In genomic region chr1:194985442-194986210, GRCm38 (mm10) we compare ENCODE assay signal across 15 mouse cellular contexts. TPM values are rescaled to one million over a fixed set of nuclear protein-coding genes. Genes with fewer than 3 reads are reported as not detected.
DNase-seq lines count a peak whose midpoint lies in the region; ATAC-seq and TF ChIP-seq lines count a peak whose summit lies in the region.
"Had no signal": no experiment of that assay in that cellular context is flagged by ENCODE, and none has a peak within 500 bp of the region (broad histone marks: within the 10 kb centered on the region; RNA-seq: fewer than 3 reads in every experiment).

No protein-coding gene starts in this region.

- H3K4me3 ChIP-seq in bone marrow macrophage, adult 2 months (ENCODE audit: insufficient read depth, low read length), result no peak overlapping the region
- no peak overlapping the region for H3K4me3 ChIP-seq in liver, embryonic 13.5 days (replicated peaks)
- H3K4me3 ChIP-seq in hindbrain, postnatal 0 days (ENCODE audit: low read length), result no peak overlapping the region
- H3K4me3 ChIP-seq in forebrain, embryonic 10.5 days, result no peak overlapping the region
- H3K4me3 ChIP-seq: heart, embryonic 13.5 days; hindbrain, embryonic 15.5 days had no signal

- peak; percentile 52 for DNase-seq in lung, postnatal 36 days
- no peak for DNase-seq in lung, postnatal 4 days
- no peak for DNase-seq in liver, embryonic 13.5 days
- no peak for DNase-seq in hindbrain, postnatal 0 days (ENCODE audit: low spot score)
- no peak for DNase-seq in left cerebral cortex, postnatal 4 days
- no peak for DNase-seq in forebrain, embryonic 10.5 days (ENCODE audit: extremely low spot score, low spot score)
- DNase-seq: adrenal gland, postnatal 36 days; cerebellum, adult 11 months; gastrocnemius, postnatal 14 days; kidney, adult 2 months; right cerebral cortex, postnatal 14 days had no signal

- H3K27me3 ChIP-seq in liver, embryonic 13.5 days, result no peaks in the 10 kb centered on the region
- no peaks in the 10 kb centered on the region for H3K27me3 ChIP-seq in hindbrain, postnatal 0 days (ENCODE audit: insufficient read depth, low read length)
- H3K27me3 ChIP-seq in forebrain, embryonic 10.5 days (ENCODE audit: poor library complexity, severe bottlenecking), result no peaks in the 10 kb centered on the region
- H3K27me3 ChIP-seq: heart, embryonic 13.5 days; hindbrain, embryonic 15.5 days had no signal

- H3K4me2 ChIP-seq in liver, embryonic 13.5 days, result no peak overlapping the region
- no peak overlapping the region for H3K4me2 ChIP-seq in hindbrain, postnatal 0 days (ENCODE audit: low read depth, low read length)
- H3K4me2 ChIP-seq: heart, embryonic 13.5 days; hindbrain, embryonic 15.5 days had no signal

- H3K9ac ChIP-seq in liver, embryonic 13.5 days, result no peak overlapping the region
- H3K9ac ChIP-seq in hindbrain, postnatal 0 days (replicated peaks; ENCODE audit: low read length), result no peak overlapping the region
- H3K9ac ChIP-seq: heart, embryonic 13.5 days; hindbrain, embryonic 15.5 days had no signal

- TF ChIP-seq POLR2A in bone marrow macrophage, adult 2 months (IDR thresholded peaks at IDR 0.05; ENCODE audit: borderline replicate concordance, low read depth, low read length), result no peak

- no peaks in the 10 kb centered on the region for H3K9me3 ChIP-seq in liver, embryonic 13.5 days (replicated peaks)
- H3K9me3 ChIP-seq in hindbrain, postnatal 0 days (ENCODE audit: low read length), result no peaks in the 10 kb centered on the region
- H3K9me3 ChIP-seq in forebrain, embryonic 10.5 days, result no peaks in the 10 kb centered on the region
- H3K9me3 ChIP-seq: heart, embryonic 13.5 days; hindbrain, embryonic 15.5 days had no signal

- H3K4me1 ChIP-seq in bone marrow macrophage, adult 2 months (ENCODE audit: control insufficient read depth, insufficient read depth, low read length), result peaks cover 29% of the 10 kb centered on the region
- H3K4me1 ChIP-seq in liver, embryonic 13.5 days (replicated peaks), result peaks cover 41% of the 10 kb centered on the region
- no peaks in the 10 kb centered on the region for H3K4me1 ChIP-seq in hindbrain, postnatal 0 days (ENCODE audit: insufficient read depth, low read length)
- no peaks in the 10 kb centered on the region for H3K4me1 ChIP-seq in forebrain, embryonic 10.5 days
- H3K4me1 ChIP-seq: hindbrain, embryonic 15.5 days had no signal

- H3K27ac ChIP-seq in bone marrow macrophage, adult 2 months (ENCODE audit: insufficient read depth, low read depth, low read length), result peak overlapping the region; percentile 19; the same call in 1 of the 2 replicates
- peak overlapping the region; percentile 48; the same call in 1 of the 2 replicates for H3K27ac ChIP-seq in liver, embryonic 13.5 days
- H3K27ac ChIP-seq in hindbrain, postnatal 0 days, result no peak overlapping the region
- H3K27ac ChIP-seq in forebrain, embryonic 10.5 days, result no peak overlapping the region
- H3K27ac ChIP-seq: heart, embryonic 13.5 days; hindbrain, embryonic 15.5 days had no signal

- peak; percentile 60 for ATAC-seq in liver, embryonic 13.5 days (ENCODE audit: low read depth)
- ATAC-seq in hindbrain, postnatal 0 days, result no peak
- ATAC-seq: forebrain, embryonic 16.5 days had no signal

- TF ChIP-seq CTCF in bone marrow macrophage, adult 2 months (IDR thresholded peaks at IDR 0.05; ENCODE audit: low read depth, low read length), result no peak
- TF ChIP-seq CTCF in hindbrain, postnatal 0 days (IDR thresholded peaks at IDR 0.05; ENCODE audit: low read depth), result no peak

- no peaks in the 10 kb centered on the region for H3K36me3 ChIP-seq in liver, embryonic 13.5 days
- no peaks in the 10 kb centered on the region for H3K36me3 ChIP-seq in hindbrain, postnatal 0 days (ENCODE audit: insufficient read depth, low read length)
- no peaks in the 10 kb centered on the region for H3K36me3 ChIP-seq in forebrain, embryonic 10.5 days (replicated peaks)
- H3K36me3 ChIP-seq: heart, embryonic 13.5 days; hindbrain, embryonic 15.5 days had no signal

- intact Hi-C loops in left cerebral cortex, postnatal 4 days (cut with DNase I), result no loop called here

- 37% methylated on average over 4 of the region's 4 CpGs for WGBS in liver, embryonic 13.5 days (ENCODE audit: insufficient replicate concordance)
- WGBS in hindbrain, postnatal 0 days, result 84% methylated on average over 4 of the region's 4 CpGs
- WGBS in forebrain, embryonic 10.5 days, result 88% methylated on average over 4 of the region's 4 CpGs

RNA-seq across cellular contexts. Expression of gene Cd34, which starts 47.0 kb away (rescaled TPM):
- 0.23 TPM in 1 of 2 replicates, not detected in the other for polyA plus RNA-seq in bone marrow macrophage, adult 2 months (2012; ENCODE audit: insufficient read depth, insufficient read length, missing spikeins)
- 15.6 and 19.2 TPM in 2 replicates for polyA plus RNA-seq in liver, embryonic 13.5 days (2015; fragmentation: Nextera tagmentation; extraction: Ambion mirVana)
- 21.6 and 33.1 TPM in 2 replicates for total RNA-seq in hindbrain, postnatal 0 days (2014; rRNA removed)
- polyA plus RNA-seq in hindbrain, postnatal 0 days (2015; fragmentation: Nextera tagmentation; extraction: Ambion mirVana), result 23.5 and 24.3 TPM in 2 replicates
- total RNA-seq in left cerebral cortex, postnatal 4 days (2021), result 10 to 100 TPM; 19.1 to 20.4 TPM
- 57.8 and 60.0 TPM in 2 replicates for polyA plus RNA-seq in forebrain, embryonic 10.5 days (2016; fragmentation: Nextera tagmentation; extraction: Ambion mirVana)

Comparison
In these comparisons a context has a peak if more than half of its experiments do, and no peak if none do; other contexts are left out.
1. H3K27ac ChIP-seq: peak in bone marrow macrophage, adult 2 months (single experiment) and liver, embryonic 13.5 days (single experiment); none in hindbrain, postnatal 0 days (single experiment) and forebrain, embryonic 10.5 days (single experiment).
2. RNA of gene Cd34, which starts 47.0 kb away (polyA plus RNA-seq): 57.8 to 60.0 TPM in forebrain, embryonic 10.5 days, 23.5 to 24.3 TPM in hindbrain, postnatal 0 days and 15.6 to 19.2 TPM in liver, embryonic 13.5 days; 0.23 TPM in bone marrow macrophage, adult 2 months; every median in the first group is over 10 times any median in the second.